Mouse (Mus musculus) neutrophil, adult 5-6 weeks (primary cell): ENCODE results near the gene Olfr98. TPM values are rescaled to one million over a fixed set of nuclear protein-coding genes. Genes with fewer than 3 reads are reported as not detected.

Source experiments
- total RNA-seq: library from RNA; stranded (forward); fragments of 200-1000 nt; gene quantifications from 2 replicates; pipeline ENCODE4 v1.2.3, GENCODE M21; 2017

The Olfr98 gene
- total RNA-seq, 1 experiment from 2014 or later: 0.81 TPM

Other genes with a start within 250 kb of the Olfr98 start
- not detected in 2 replicates for gene Mog, start 240.4 kb downstream of the Olfr98 start, total RNA-seq
- gene Gabbr1, start 217.8 kb downstream of the Olfr98 start, total RNA-seq: 34.7 and 38.2 TPM in 2 replicates
- gene Olfr90, start 175.2 kb downstream of the Olfr98 start, total RNA-seq: 0.12 TPM in 1 of 2 replicates, not detected in the other
- not detected in 2 replicates for gene Olfr91, start 165.5 kb downstream of the Olfr98 start, total RNA-seq
- not detected in 2 replicates for gene Olfr92, start 143.7 kb downstream of the Olfr98 start, total RNA-seq
- not detected in 2 replicates for gene Olfr93, start 102.3 kb downstream of the Olfr98 start, total RNA-seq
- not detected in 2 replicates for gene Ubd, start 69.9 kb downstream of the Olfr98 start, total RNA-seq
- gene Olfr94, start 62.8 kb downstream of the Olfr98 start, total RNA-seq: not detected in 2 replicates
- gene Olfr95, start 50.6 kb downstream of the Olfr98 start, total RNA-seq: not detected in 2 replicates
- gene Olfr96, start 43.6 kb downstream of the Olfr98 start, total RNA-seq: not detected in 2 replicates
- gene Olfr97, start 26.4 kb downstream of the Olfr98 start, total RNA-seq: not detected in 2 replicates
- 78.4 and 81.0 TPM in 2 replicates for gene H2-M3, start 6.5 kb upstream of the Olfr98 start, total RNA-seq
- 0.61 and 1.9 TPM in 2 replicates for gene Olfr99, start 19.7 kb upstream of the Olfr98 start, total RNA-seq
- gene Olfr101, start 40.6 kb upstream of the Olfr98 start, total RNA-seq: not detected in 2 replicates
- gene Olfr102, start 53.3 kb upstream of the Olfr98 start, total RNA-seq: not detected in 2 replicates
- gene Olfr103, start 75.9 kb upstream of the Olfr98 start, total RNA-seq: not detected in 2 replicates
- not detected in 2 replicates for gene Olfr104-ps, start 95.8 kb upstream of the Olfr98 start, total RNA-seq
- not detected in 2 replicates for gene Olfr105-ps, start 115.3 kb upstream of the Olfr98 start, total RNA-seq
- not detected in 2 replicates for gene Olfr106-ps, start 126.6 kb upstream of the Olfr98 start, total RNA-seq
- gene Olfr107, start 135.5 kb upstream of the Olfr98 start, total RNA-seq: not detected in 2 replicates
- gene Olfr108, start 181.7 kb upstream of the Olfr98 start, total RNA-seq: not detected in 2 replicates
- 0.23 TPM in 1 of 2 replicates, not detected in the other for gene Olfr109, start 195.2 kb upstream of the Olfr98 start, total RNA-seq
- gene H2-M2, start 219.8 kb upstream of the Olfr98 start, total RNA-seq: not detected in 2 replicates
- gene Olfr110, start 228.7 kb upstream of the Olfr98 start, total RNA-seq: not detected in 2 replicates
- gene Olfr111, start 244.3 kb upstream of the Olfr98 start, total RNA-seq: not detected in 2 replicates